Mouse (Mus musculus) ES-E14 (cell line): ENCODE measurements around the gene Actl6b.

Experiments
- CHD2 ChIP-seq: IDR thresholded peaks from 2 replicates; pipeline ENCODE4 v1.6.1; 2014; ENCODE audit warnings: mild to moderate bottlenecking, low read depth, low read length, inconsistent platforms
- HCFC1 ChIP-seq: IDR thresholded peaks from 2 replicates; pipeline ENCODE4 v1.6.1; 2012; ENCODE audit warnings: low read length, inconsistent platforms, borderline replicate concordance; ENCODE audit not compliant: insufficient read depth
- MAFK ChIP-seq: IDR thresholded peaks from 2 replicates; pipeline ENCODE4 v1.6.1; 2014; ENCODE audit warnings: mild to moderate bottlenecking, low read depth, low read length, inconsistent platforms; ENCODE audit not compliant: insufficient read depth
- ZC3H11A ChIP-seq: IDR thresholded peaks from 2 replicates; pipeline ENCODE4 v1.6.1; 2012; ENCODE audit warnings: low read depth, mild to moderate bottlenecking, inconsistent platforms, low read length, borderline replicate concordance
- ZNF384 ChIP-seq: IDR thresholded peaks from 2 replicates; pipeline ENCODE4 v1.6.1; 2012; ENCODE audit warnings: low read depth, low read length, inconsistent platforms

DNA sequence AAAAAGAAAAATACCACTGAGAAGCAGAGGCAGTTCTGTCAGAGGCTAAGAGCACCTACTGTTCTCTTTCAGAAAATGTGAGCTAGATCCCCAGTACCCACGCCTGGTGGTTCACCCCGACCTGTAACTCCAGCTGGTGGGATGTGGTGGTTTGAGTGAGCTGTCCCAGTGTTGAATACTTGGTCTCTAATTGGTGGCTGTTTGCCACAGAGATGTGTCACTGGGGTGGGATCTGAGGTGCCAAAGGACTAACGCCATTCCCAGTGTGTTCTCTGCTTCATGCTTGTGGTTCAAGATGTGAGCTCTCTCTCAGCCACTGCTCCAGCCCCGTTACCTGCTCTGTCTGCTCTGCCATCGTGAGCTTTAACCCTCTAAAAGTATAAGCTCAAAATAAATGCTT is 37.2 kb downstream of the Actl6b start:
- TF ChIP-seq ZNF384 (no peak), MAFK (no peak), HCFC1 (no peak), CHD2 (no peak), ZC3H11A (no peak)
